Comparison of ENCODE assay signal across 29 mouse cellular contexts in the genomic region with DNA sequence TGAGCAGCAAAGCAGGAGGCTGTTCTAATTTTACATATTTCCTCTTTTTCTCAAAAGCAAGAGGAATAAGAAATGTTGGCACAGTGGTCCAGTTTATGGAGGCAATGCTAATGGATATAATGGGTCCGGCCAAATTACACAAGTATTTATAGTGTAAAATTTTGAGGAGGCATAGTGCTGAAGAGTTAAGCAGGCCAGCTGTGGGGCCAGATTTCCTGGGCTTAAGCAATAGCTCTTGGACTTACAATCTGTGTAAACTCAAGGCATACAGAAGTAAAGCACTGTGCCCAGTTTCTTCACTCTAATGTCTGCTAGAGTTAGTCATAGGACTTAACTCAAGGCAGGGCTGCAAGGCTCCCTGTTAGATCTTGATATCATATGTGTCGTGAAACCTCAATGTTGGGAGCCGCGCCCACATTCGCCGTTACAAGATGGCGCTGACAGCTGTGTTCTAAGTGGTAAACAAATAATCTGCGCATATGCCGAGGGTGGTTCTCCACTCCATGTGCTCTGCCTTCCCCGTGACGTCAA.
A peak's percentile ranks its signal among the peaks of the same experiment; 100 is the strongest.
DNase-seq lines count a peak whose midpoint lies in the region; ATAC-seq lines count a peak whose summit lies in the region.
"Had no signal": no experiment of that assay in that cellular context is flagged by ENCODE, and none has a peak within 500 bp of the region (broad histone marks: within the 10 kb centered on the region; RNA-seq: fewer than 3 reads in every experiment).

No protein-coding gene starts in this region.

- WGBS in embryonic facial prominence, embryonic 14.5 days: 87% methylated on average over 7 of the region's 11 CpGs
- 96% methylated on average over 9 of the region's 11 CpGs for WGBS in embryonic facial prominence, embryonic 10.5 days
- WGBS in limb, embryonic 15.5 days: 85% methylated on average over 9 of the region's 11 CpGs
- WGBS in limb, embryonic 10.5 days: 98% methylated on average over 9 of the region's 11 CpGs

- no peaks in the 10 kb centered on the region for H3K27me3 ChIP-seq in embryonic facial prominence, embryonic 14.5 days (replicated peaks; ENCODE audit: control insufficient read depth, insufficient read depth, low read length)
- H3K27me3 ChIP-seq in embryonic facial prominence, embryonic 10.5 days (replicated peaks; ENCODE audit: low read depth, poor library complexity, severe bottlenecking): no peaks in the 10 kb centered on the region
- H3K27me3 ChIP-seq in limb, embryonic 15.5 days: no peaks in the 10 kb centered on the region
- no peaks in the 10 kb centered on the region for H3K27me3 ChIP-seq in limb, embryonic 10.5 days (ENCODE audit: low read depth, poor library complexity, severe bottlenecking)
- H3K27me3 ChIP-seq: embryonic facial prominence, embryonic 15.5 days; forebrain, embryonic 13.5 days; heart, embryonic 12.5 days; heart, embryonic 15.5 days; hindbrain, embryonic 13.5 days; intestine, embryonic 15.5 days had no signal

- H3K4me1 ChIP-seq in embryonic facial prominence, embryonic 14.5 days (ENCODE audit: control insufficient read depth, insufficient read depth, low read length): 0 out of 2 replicates have a peak, but pooled peaks cover 2% of the 10 kb centered on the region
- H3K4me1 ChIP-seq in embryonic facial prominence, embryonic 10.5 days: 0 out of 2 replicates have a peak, but pooled peaks cover 4% of the 10 kb centered on the region
- peaks cover 3% of the 10 kb centered on the region; the same call in 1 of the 2 replicates for H3K4me1 ChIP-seq in limb, embryonic 15.5 days
- H3K4me1 ChIP-seq in limb, embryonic 10.5 days: no peaks in the 10 kb centered on the region
- H3K4me1 ChIP-seq: embryonic facial prominence, embryonic 15.5 days; forebrain, embryonic 13.5 days; heart, embryonic 12.5 days; heart, embryonic 15.5 days; hindbrain, embryonic 10.5 days; intestine, embryonic 15.5 days had no signal

- DNase-seq in embryonic facial prominence, embryonic 14.5 days (ENCODE audit: low spot score): peak; percentile 50
- DNase-seq in embryonic facial prominence, embryonic 10.5 days (ENCODE audit: low spot score): no peak
- no peak for DNase-seq in limb, embryonic 10.5 days (ENCODE audit: low spot score)
- DNase-seq in lung, postnatal 10 days: peak; percentile 7
- no peak for DNase-seq in lung, adult 18-20 months
- peak; percentile 27 for DNase-seq in fibroblast of lung, adult 2 months (ENCODE audit: low read depth)
- DNase-seq in T-cell, adult 2 months (ENCODE audit: low spot score): no peak
- DNase-seq: adrenal gland, adult 2 months; adrenal gland, postnatal 14 days; cerebellum, adult 11 months; cerebellum, adult 2 months; cerebellum, postnatal 10 days; cerebellum, postnatal 36 days; embryo, embryonic 11 days; gastrocnemius, adult 2 months; gastrocnemius, postnatal 14 days; heart, adult 18-20 months; heart, postnatal 10 days; heart, postnatal 36 days had no signal

- no peak overlapping the region for H3K9ac ChIP-seq in embryonic facial prominence, embryonic 14.5 days (ENCODE audit: low read depth, low read length)
- no peak overlapping the region for H3K9ac ChIP-seq in limb, embryonic 15.5 days
- H3K9ac ChIP-seq: embryonic facial prominence, embryonic 15.5 days; forebrain, embryonic 13.5 days; heart, embryonic 12.5 days; heart, embryonic 15.5 days; hindbrain, embryonic 13.5 days; intestine, embryonic 15.5 days had no signal

- H3K36me3 ChIP-seq in embryonic facial prominence, embryonic 14.5 days (ENCODE audit: control insufficient read depth, insufficient read depth, low read length): no peaks in the 10 kb centered on the region
- no peaks in the 10 kb centered on the region for H3K36me3 ChIP-seq in embryonic facial prominence, embryonic 10.5 days (replicated peaks)
- no peaks in the 10 kb centered on the region for H3K36me3 ChIP-seq in limb, embryonic 15.5 days
- no peaks in the 10 kb centered on the region for H3K36me3 ChIP-seq in limb, embryonic 10.5 days
- H3K36me3 ChIP-seq: embryonic facial prominence, embryonic 15.5 days; forebrain, embryonic 10.5 days; heart, embryonic 12.5 days; heart, embryonic 15.5 days; hindbrain, embryonic 10.5 days; hindbrain, embryonic 13.5 days; intestine, embryonic 15.5 days had no signal

- no peaks in the 10 kb centered on the region for H3K9me3 ChIP-seq in embryonic facial prominence, embryonic 14.5 days (ENCODE audit: control insufficient read depth, low read length)
- H3K9me3 ChIP-seq in embryonic facial prominence, embryonic 10.5 days: no peaks in the 10 kb centered on the region
- no peaks in the 10 kb centered on the region for H3K9me3 ChIP-seq in limb, embryonic 15.5 days
- no peaks in the 10 kb centered on the region for H3K9me3 ChIP-seq in limb, embryonic 10.5 days (replicated peaks)
- H3K9me3 ChIP-seq: embryonic facial prominence, embryonic 15.5 days; forebrain, embryonic 10.5 days; forebrain, embryonic 13.5 days; heart, embryonic 12.5 days; heart, embryonic 15.5 days; hindbrain, embryonic 10.5 days; hindbrain, embryonic 13.5 days; intestine, embryonic 15.5 days had no signal

- no peak overlapping the region for H3K27ac ChIP-seq in embryonic facial prominence, embryonic 14.5 days (replicated peaks; ENCODE audit: low read depth, low read length)
- no peak overlapping the region for H3K27ac ChIP-seq in embryonic facial prominence, embryonic 10.5 days (replicated peaks)
- H3K27ac ChIP-seq in limb, embryonic 15.5 days: no peak overlapping the region
- no peak overlapping the region for H3K27ac ChIP-seq in limb, embryonic 10.5 days
- H3K27ac ChIP-seq: embryonic facial prominence, embryonic 15.5 days; forebrain, embryonic 10.5 days; forebrain, embryonic 13.5 days; gastrocnemius, adult 2 months; heart, embryonic 15.5 days; hindbrain, embryonic 10.5 days; hindbrain, embryonic 13.5 days; intestine, embryonic 15.5 days had no signal

- no peak overlapping the region for H3K4me3 ChIP-seq in embryonic facial prominence, embryonic 14.5 days (ENCODE audit: low read depth, low read length)
- no peak overlapping the region for H3K4me3 ChIP-seq in embryonic facial prominence, embryonic 10.5 days
- H3K4me3 ChIP-seq in limb, embryonic 15.5 days: no peak overlapping the region
- H3K4me3 ChIP-seq in limb, embryonic 10.5 days: no peak overlapping the region
- H3K4me3 ChIP-seq: embryonic facial prominence, embryonic 15.5 days; forebrain, embryonic 10.5 days; forebrain, embryonic 13.5 days; gastrocnemius, adult 2 months; heart, embryonic 12.5 days; heart, embryonic 15.5 days; hindbrain, embryonic 10.5 days; hindbrain, embryonic 13.5 days; intestine, embryonic 15.5 days had no signal

- H3K4me2 ChIP-seq in embryonic facial prominence, embryonic 14.5 days (ENCODE audit: low read depth, low read length): no peak overlapping the region
- H3K4me2 ChIP-seq in limb, embryonic 15.5 days: no peak overlapping the region
- H3K4me2 ChIP-seq: embryonic facial prominence, embryonic 15.5 days; forebrain, embryonic 13.5 days; heart, embryonic 12.5 days; heart, embryonic 15.5 days; hindbrain, embryonic 13.5 days; intestine, embryonic 15.5 days had no signal

- ATAC-seq in embryonic facial prominence, embryonic 14.5 days (ENCODE audit: low read depth): peak; percentile 9; the same call in 1 of the 2 replicates
- ATAC-seq in limb, embryonic 15.5 days (ENCODE audit: insufficient number of reproducible peaks, low FRiP score, low TSS enrichment, low read depth): peak; percentile 48; the same call in 1 of the 2 replicates
- ATAC-seq: forebrain, embryonic 13.5 days; hindbrain, embryonic 16.5 days; intestine, embryonic 15.5 days had no signal

Comparison
In these comparisons a context has a peak if more than half of its experiments do, and no peak if none do; other contexts are left out.
1. DNase-seq: peak in embryonic facial prominence, embryonic 14.5 days (single experiment), lung, postnatal 10 days (single experiment) and fibroblast of lung, adult 2 months (single experiment); none in embryonic facial prominence, embryonic 10.5 days (single experiment), limb, embryonic 10.5 days (single experiment), lung, adult 18-20 months (0 of 2) and T-cell, adult 2 months (single experiment).